Mouse (Mus musculus) small intestine, adult 2 months (tissue): Measurements from ENCODE around the gene Arl3.

Experiments used
- CTCF ChIP-seq: fragments of 200-500 bp; IDR thresholded peaks from 2 replicates; pipeline ENCODE4 v1.5.1; 2012; ENCODE audit warnings: low read depth, mild to moderate bottlenecking, control low read depth, inconsistent platforms, low read length, moderate library complexity, mixed read lengths; ENCODE audit not compliant: insufficient replicate concordance, insufficient read length; ENCODE audit errors: extremely low read depth
- POLR2A ChIP-seq: fragments of 200-500 bp; IDR thresholded peaks from 2 replicates; pipeline ENCODE4 v1.6.1; 2012; ENCODE audit warnings: low read depth, mild to moderate bottlenecking, control low read depth, inconsistent platforms, low read length, moderate library complexity

- TF ChIP-seq POLR2A, result no peak
- TF ChIP-seq CTCF, result no peak
Observed at GRCm38 (mm10) chr19:46495136-46495535, 77.9 kb downstream of the Arl3 start.
